Mouse (Mus musculus) E14TG2a.4 (cell line): ENCODE results near the gene Acat3.

Experiments used
- CTCF ChIP-seq: conservative IDR thresholded peaks from 2 replicates; pipeline ENCODE4 v1.5.1; 2014; ENCODE audit warnings: low read length
- NANOG ChIP-seq: IDR thresholded peaks from 2 replicates; pipeline ENCODE4 v1.6.1; 2014; ENCODE audit warnings: borderline replicate concordance, low read length, mixed read lengths
- POU5F1 ChIP-seq: IDR thresholded peaks from 2 replicates; pipeline ENCODE4 v1.6.1; 2014; ENCODE audit warnings: low read length, borderline replicate concordance

DNA sequence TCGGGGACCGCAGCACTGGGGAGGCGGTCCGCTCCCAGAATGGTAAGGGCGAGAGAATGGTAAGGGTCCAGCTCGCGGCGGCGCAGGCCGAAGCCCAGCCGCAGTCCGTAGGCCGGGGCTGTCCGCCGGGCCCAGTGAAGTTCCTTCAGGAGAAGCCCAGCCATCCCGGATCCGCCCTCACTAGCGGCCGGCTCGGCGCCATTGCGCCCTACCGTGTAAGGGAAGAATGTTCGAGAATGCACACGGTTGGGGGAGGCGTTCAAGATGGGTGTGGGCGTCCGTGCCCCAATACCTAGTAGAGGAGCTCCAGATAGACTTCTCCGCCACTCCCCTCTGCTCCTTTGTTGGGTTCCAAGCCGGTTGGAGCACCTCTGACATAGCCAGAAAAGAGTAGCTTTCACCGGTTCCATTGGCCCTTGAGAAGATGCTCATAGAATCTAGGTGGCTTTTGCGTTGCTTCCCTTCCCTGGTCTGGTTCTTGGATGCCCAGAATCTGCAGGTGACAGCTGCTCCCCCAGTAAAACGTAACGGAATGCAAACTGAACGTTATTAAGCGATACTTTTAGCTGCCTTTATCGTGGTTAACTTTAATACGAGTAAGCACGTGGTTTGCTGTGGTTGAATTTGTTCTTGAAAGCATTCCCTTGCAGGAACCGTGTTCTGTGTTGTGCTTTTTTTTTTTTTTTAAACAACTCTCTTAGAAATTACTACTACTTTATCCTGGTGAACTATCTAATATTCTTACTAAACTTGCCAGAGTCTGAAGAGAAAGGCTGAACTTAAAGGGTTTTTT, 23.6 kb downstream of the Acat3 start:
- TF ChIP-seq CTCF (no peak), POU5F1 (no peak), NANOG (no peak)
